In genomic region chr2:32908272-32908671, GRCm38 (mm10) we compare ENCODE assay signal across 8 mouse cellular contexts. TPM values are rescaled to one million over a fixed set of nuclear protein-coding genes. Genes with fewer than 3 reads are reported as not detected.
A peak's percentile ranks its signal among the peaks of the same experiment; 100 is the strongest.
DNase-seq lines count a peak whose midpoint lies in the region; ATAC-seq and TF ChIP-seq lines count a peak whose summit lies in the region.

No protein-coding gene starts in this region.

- H3K4me1 ChIP-seq in cerebellum, adult 2 months (ENCODE audit: control insufficient read depth, insufficient read depth, low read length): no peaks in the 10 kb centered on the region
- H3K4me1 ChIP-seq in cortical plate, adult 2 months (ENCODE audit: control insufficient read depth, insufficient read depth, low read length): peaks cover 7% of the 10 kb centered on the region
- peaks cover 78% of the 10 kb centered on the region for H3K4me1 ChIP-seq in heart, embryonic 12.5 days (replicated peaks)
- peaks cover 35% of the 10 kb centered on the region for H3K4me1 ChIP-seq in kidney, embryonic 16.5 days (ENCODE audit: insufficient read depth, low read length)

- peaks cover 83% of the 10 kb centered on the region for H3K79me2 ChIP-seq in macrophage (ENCODE audit: inconsistent target)

- peak; percentile 86 to 90 for DNase-seq in cerebellum, postnatal 10 days
- no peak for DNase-seq in cerebellum, adult 2 months
- no peak for DNase-seq in spleen, adult 12 weeks (ENCODE audit: low spot score)

- no peak for TF ChIP-seq CTCF in cerebellum, adult 2 months (IDR thresholded peaks at IDR 0.05; ENCODE audit: borderline replicate concordance, insufficient read depth, low read depth, low read length)
- TF ChIP-seq CTCF in cortical plate, adult 2 months (IDR thresholded peaks at IDR 0.05; ENCODE audit: extremely low read depth, insufficient read depth, low read length): no peak

- WGBS in cerebellum, adult 2 months: 29% methylated on average over 6 of the region's 6 CpGs
- 6% methylated on average over 6 of the region's 6 CpGs for WGBS in heart, embryonic 12.5 days
- 5% methylated on average over 6 of the region's 6 CpGs for WGBS in kidney, embryonic 16.5 days
- 92% methylated on average over 6 of the region's 6 CpGs for WGBS in macrophage (ENCODE audit: missing documents)

- no peak overlapping the region for H3K27ac ChIP-seq in cerebellum, adult 2 months (ENCODE audit: insufficient read depth, low read length)
- H3K27ac ChIP-seq in cortical plate, adult 2 months (ENCODE audit: insufficient read depth, low read length): peak overlapping the region; percentile 45; the same call in 1 of the 2 replicates
- H3K27ac ChIP-seq in heart, embryonic 12.5 days (ENCODE audit: poor library complexity, severe bottlenecking): peak overlapping the region; percentile 98
- H3K27ac ChIP-seq in kidney, embryonic 16.5 days (ENCODE audit: low read length): peak overlapping the region; percentile 90
- H3K27ac ChIP-seq in macrophage: peak overlapping the region; percentile 77

- peak overlapping the region; percentile 54 for H3K9ac ChIP-seq in heart, embryonic 12.5 days
- H3K9ac ChIP-seq in kidney, embryonic 16.5 days (replicated peaks; ENCODE audit: low read length): peak overlapping the region; percentile 44

- peak overlapping the region; percentile 49 for H3K4me2 ChIP-seq in heart, embryonic 12.5 days
- peak overlapping the region; percentile 21 for H3K4me2 ChIP-seq in kidney, embryonic 16.5 days (replicated peaks; ENCODE audit: low read depth, low read length)

- no peaks in the 10 kb centered on the region for H3K9me3 ChIP-seq in heart, embryonic 12.5 days (replicated peaks)
- H3K9me3 ChIP-seq in kidney, embryonic 16.5 days (ENCODE audit: low read length): no peaks in the 10 kb centered on the region

- no peaks in the 10 kb centered on the region for H3K27me3 ChIP-seq in cerebellum, adult 2 months (ENCODE audit: control insufficient read depth, insufficient read depth, low read length)
- H3K27me3 ChIP-seq in heart, embryonic 12.5 days (replicated peaks): no peaks in the 10 kb centered on the region
- H3K27me3 ChIP-seq in kidney, embryonic 16.5 days (ENCODE audit: insufficient read depth, low read length): no peaks in the 10 kb centered on the region

- peak; percentile 71 for ATAC-seq in heart, embryonic 12.5 days (ENCODE audit: insufficient number of reproducible peaks, low FRiP score)
- peak; percentile 65 for ATAC-seq in kidney, embryonic 16.5 days (ENCODE audit: low FRiP score, low TSS enrichment)
- ATAC-seq in megakaryocyte-erythroid progenitor cell, adult 5-6 weeks (replicated peaks; ENCODE audit: low FRiP score, low TSS enrichment, poor library complexity, severe bottlenecking): no peak

- H3K4me3 ChIP-seq in cerebellum, adult 2 months (replicated peaks; ENCODE audit: insufficient read depth, low read depth, low read length): no peak overlapping the region
- no peak overlapping the region for H3K4me3 ChIP-seq in cortical plate, adult 2 months (ENCODE audit: insufficient read depth, low read length)
- H3K4me3 ChIP-seq in heart, embryonic 12.5 days: no peak overlapping the region
- no peak overlapping the region for H3K4me3 ChIP-seq in kidney, embryonic 16.5 days (ENCODE audit: low read length)
- no peak overlapping the region for H3K4me3 ChIP-seq in macrophage (ENCODE audit: inconsistent target)

- peaks cover 34% of the 10 kb centered on the region for H3K36me3 ChIP-seq in heart, embryonic 12.5 days
- H3K36me3 ChIP-seq in kidney, embryonic 16.5 days (ENCODE audit: insufficient read depth, low read length): peaks cover 21% of the 10 kb centered on the region
- peaks cover 50% of the 10 kb centered on the region for H3K36me3 ChIP-seq in macrophage (ENCODE audit: inconsistent target)

- TF ChIP-seq POLR2A in cerebellum, adult 2 months (IDR thresholded peaks at IDR 0.05; ENCODE audit: borderline replicate concordance, insufficient read depth, low read length): no peak
- no peak for TF ChIP-seq POLR2A in cortical plate, adult 2 months (IDR thresholded peaks at IDR 0.05; ENCODE audit: extremely low read depth, insufficient read depth, low read length)

RNA-seq across cellular contexts. Expression of gene Fam129b, which starts 32.4 kb away (rescaled TPM):
- polyA plus RNA-seq in cerebellum, adult 2 months (2012; rRNA removed): 23.9 and 24.5 TPM in 2 replicates
- 27.1 and 29.0 TPM in 2 replicates for polyA plus RNA-seq in cortical plate, adult 2 months (2012; rRNA removed)
- polyA plus RNA-seq in heart, embryonic 12.5 days (2016; fragmentation: Nextera tagmentation; extraction: Ambion mirVana): 62.0 and 64.4 TPM in 2 replicates
- polyA plus RNA-seq in kidney, embryonic 16.5 days (2015; fragmentation: Nextera tagmentation; extraction: Ambion mirVana): 54.4 and 56.2 TPM in 2 replicates
- 100 to 1,000 TPM in 13 of 26 experiments, 10 to 100 TPM in 13; 35.9 to 648 (median 91.5) TPM for total RNA-seq in macrophage (2018; cell fraction: chromatin; rRNA removed)
- 100 to 1,000 TPM in 14 of 26 experiments, 10 to 100 TPM in 12; 52.3 to 460 (median 164) TPM for total RNA-seq in macrophage (2018; cell fraction: cytosol; rRNA removed)
- 100 to 1,000 TPM in 13 of 26 experiments, 10 to 100 TPM in 13; 39.2 to 371 (median 100) TPM for total RNA-seq in macrophage (2018; cell fraction: nucleus; rRNA removed)
- 117 to 240 TPM (median 185 TPM) in 3 replicates for polyA plus RNA-seq in macrophage (2018)
- 9.0 and 16.3 TPM in 2 replicates for total RNA-seq in megakaryocyte-erythroid progenitor cell, adult 5-6 weeks (2014; fragmentation: Nextera tagmentation)
- total RNA-seq in megakaryocyte-erythroid progenitor cell, adult 5-6 weeks (2017): 13.8 TPM in 2 replicates

RNA-seq across cellular contexts. Expression of gene Rpl12, which starts 53.1 kb away (rescaled TPM):
- polyA plus RNA-seq in cerebellum, adult 2 months (2012; rRNA removed): 257 and 289 TPM in 2 replicates
- polyA plus RNA-seq in cortical plate, adult 2 months (2012; rRNA removed): 484 and 506 TPM in 2 replicates
- polyA plus RNA-seq in heart, embryonic 12.5 days (2016; fragmentation: Nextera tagmentation; extraction: Ambion mirVana): 99.8 and 114 TPM in 2 replicates
- 149 and 176 TPM in 2 replicates for polyA plus RNA-seq in kidney, embryonic 16.5 days (2015; fragmentation: Nextera tagmentation; extraction: Ambion mirVana)
- total RNA-seq in macrophage (2018; cell fraction: chromatin; rRNA removed): 100 to 1,000 TPM in 14 of 26 experiments, 10 to 100 TPM in 12; 49.4 to 246 (median 102) TPM
- total RNA-seq in macrophage (2018; cell fraction: cytosol; rRNA removed): 1,000 to 10,000 TPM in 1 of 26 experiments, 100 to 1,000 TPM in 25; 247 to 1,058 (median 502) TPM
- 100 to 1,000 TPM in 14 of 26 experiments, 10 to 100 TPM in 12; 77.9 to 417 (median 104) TPM for total RNA-seq in macrophage (2018; cell fraction: nucleus; rRNA removed)
- 494 to 663 TPM (median 662 TPM) in 3 replicates for polyA plus RNA-seq in macrophage (2018)
- total RNA-seq in megakaryocyte-erythroid progenitor cell, adult 5-6 weeks (2014; fragmentation: Nextera tagmentation): 3,260 and 3,361 TPM in 2 replicates
- total RNA-seq in megakaryocyte-erythroid progenitor cell, adult 5-6 weeks (2017): 3,030 and 3,103 TPM in 2 replicates

RNA-seq across cellular contexts. Expression of gene Lrsam1, which starts 53.1 kb away (rescaled TPM):
- 32.8 and 36.7 TPM in 2 replicates for polyA plus RNA-seq in cerebellum, adult 2 months (2012; rRNA removed)
- polyA plus RNA-seq in cortical plate, adult 2 months (2012; rRNA removed): 25.6 and 25.9 TPM in 2 replicates
- 11.1 and 11.8 TPM in 2 replicates for polyA plus RNA-seq in heart, embryonic 12.5 days (2016; fragmentation: Nextera tagmentation; extraction: Ambion mirVana)
- 11.7 and 12.2 TPM in 2 replicates for polyA plus RNA-seq in kidney, embryonic 16.5 days (2015; fragmentation: Nextera tagmentation; extraction: Ambion mirVana)
- total RNA-seq in macrophage (2018; cell fraction: chromatin; rRNA removed): 100 to 1,000 TPM in 7 of 26 experiments, 10 to 100 TPM in 19; 12.7 to 176 (median 74.9) TPM
- 10 to 100 TPM; 10.0 to 24.4 (median 16.4) TPM for total RNA-seq in macrophage (2018; cell fraction: cytosol; rRNA removed)
- 10 to 100 TPM; 10.4 to 84.4 (median 31.7) TPM for total RNA-seq in macrophage (2018; cell fraction: nucleus; rRNA removed)
- 12.2 to 17.5 TPM (median 12.3 TPM) in 3 replicates for polyA plus RNA-seq in macrophage (2018)
- total RNA-seq in megakaryocyte-erythroid progenitor cell, adult 5-6 weeks (2014; fragmentation: Nextera tagmentation): 5.1 and 12.6 TPM in 2 replicates
- 6.3 and 7.9 TPM in 2 replicates for total RNA-seq in megakaryocyte-erythroid progenitor cell, adult 5-6 weeks (2017)

Comparison
In these comparisons a context has a peak if more than half of its experiments do, and no peak if none do; other contexts are left out.
1. DNase-seq: peak in cerebellum, postnatal 10 days (2 of 2); none in cerebellum, adult 2 months (0 of 2) and spleen, adult 12 weeks (single experiment).